Mouse (Mus musculus) left cerebral cortex, postnatal 14 days (tissue): ENCODE data around the gene Cyp3a59. TPM values are rescaled to one million over a fixed set of nuclear protein-coding genes. Genes with fewer than 3 reads are reported as not detected.
"Not testable (repeated sequence)": the region's sequence is repeated elsewhere in the genome, so short reads cannot be mapped to it uniquely, and the experiment has no call there.

Experiments
- DNase-seq, 2 experiments: peaks; one replicate each; pipeline ENCODE4 v3.0.0; 2021 to 2022; ENCODE audit warnings: low spot score in 2 of 2, mixed read lengths in 1 of 2
- intact Hi-C: fragments of 180-260 bp; cut with DNase I; formaldehyde crosslinking; loops from one replicate; pipeline ENCODE4 v1.15.1; 2025
- long read RNA-seq, 2 experiments: library from polyadenylated mRNA; stranded (forward); transcript quantifications; one replicate each; pipeline ENCODE4 v2.0.0; 2021
- total RNA-seq, 2 experiments: library from RNA; stranded (reverse); gene quantifications; 2 replicates each; pipeline ENCODE4 v1.2.3; 2021

Gene Cyp3a59
- total RNA-seq: not detected
- long read RNA-seq, experiment 1: 0 reads
- long read RNA-seq, experiment 2: 0 reads

- intact Hi-C loops, DNase-seq: not testable (repeated sequence)
These were observed at the start of gene Cyp3a59 for GRCm38 (mm10) chr5:146078945-146079344. TSS of gene Cyp3a59 (plus strand) at chr5:146079257.

- DNase-seq: no peak
- intact Hi-C loops: no loop called here
These were observed 9.0 kb upstream of the Cyp3a59 start for GRCm38 (mm10) chr5:146070099-146070498.

GRCm38 (mm10) chr5:146147903-146148302 is 68.8 kb downstream of the Cyp3a59 start:
- intact Hi-C loops: no loop called here
- DNase-seq: no peak

- DNase-seq: no peak
- intact Hi-C loops: no loop called here
These were observed 71.4 kb downstream of the Cyp3a59 start for GRCm38 (mm10) chr5:146150454-146150853.

GRCm38 (mm10) chr5:146158326-146158725 is 79.3 kb downstream of the Cyp3a59 start:
- intact Hi-C loops, DNase-seq: not testable (repeated sequence)

GRCm38 (mm10) chr5:146160439-146160838 is 81.4 kb downstream of the Cyp3a59 start, which contains the start of gene Gm5565:
TSS of gene Gm5565 (minus strand) at chr5:146160539.
- intact Hi-C loops: not testable (repeated sequence)

More at GRCm38 (mm10) chr5:146160439-146160838, 81.4 kb downstream of the Cyp3a59 start, which contains the start of gene Gm5565:
- not testable (repeated sequence) for DNase-seq

Other genes starting within 250 kb of the Cyp3a59 start
- not detected for gene Cyp3a11, start 199.3 kb upstream of the Cyp3a59 start, total RNA-seq
- not detected for gene Cyp3a25, start 69.6 kb upstream of the Cyp3a59 start, total RNA-seq
- gene Gm5565, start 81.3 kb downstream of the Cyp3a59 start, total RNA-seq: not detected
- not detected for gene Gm6309, start 91.5 kb downstream of the Cyp3a59 start, total RNA-seq
- gene 1700001J03Rik, start 106.0 kb downstream of the Cyp3a59 start, total RNA-seq: 1 to 10 TPM in 1 of 2 experiments, under 1 TPM in 1; 0.44 to 1.1 TPM
- gene Rnf6, start 142.3 kb downstream of the Cyp3a59 start, total RNA-seq: 10 to 100 TPM; 51.5 to 55.7 TPM
- 10 to 100 TPM; 42.2 to 45.8 TPM for gene Cdk8, start 152.0 kb downstream of the Cyp3a59 start, total RNA-seq